Mouse (Mus musculus): ENCODE measurements around the gene Defa32. TPM values are rescaled to one million over a fixed set of nuclear protein-coding genes. Genes with fewer than 3 reads are reported as not detected.
"Not testable (repeated sequence)": the region's sequence is repeated elsewhere in the genome, so short reads cannot be mapped to it uniquely, and the experiment has no call there.

Defa32 gene
- total RNA-seq (2021) (not detected), polyA plus RNA-seq (2012; rRNA removed) (not detected in 2 replicates)
- long read RNA-seq: 0 reads

DNA sequence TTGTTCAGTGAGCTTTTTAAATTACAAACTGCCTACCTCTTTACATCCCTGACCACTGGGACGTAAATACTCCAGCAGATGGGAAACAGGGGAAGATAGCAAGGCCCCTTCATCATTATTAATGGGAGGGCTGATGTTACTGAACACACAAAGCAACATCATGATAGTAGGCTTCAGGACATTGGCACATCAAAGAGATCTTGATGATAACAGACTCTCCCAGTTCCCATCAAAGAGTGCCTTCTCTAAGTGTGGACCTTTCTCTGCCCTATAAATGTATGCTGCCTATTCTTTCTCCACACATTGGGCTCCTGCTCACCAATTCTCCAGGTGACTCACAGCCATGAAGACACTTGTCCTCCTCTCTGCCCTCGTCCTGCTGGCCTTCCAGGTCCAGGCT lies at the start of gene Defa32:
Gene Defa32, plus strand, starts transcription at position 301 of the 400 bp plus-strand sequence.
- H3K4me1 ChIP-seq (ENCODE audit: control insufficient read depth, insufficient read depth, low read length); H3K27me3 ChIP-seq (ENCODE audit: control insufficient read depth, insufficient read depth, low read length); H3K4me3 ChIP-seq; H3K36me3 ChIP-seq (ENCODE audit: control insufficient read depth, insufficient read depth, low read length); H3K9ac ChIP-seq (ENCODE audit: low read depth, low read length); intact Hi-C loops (cut with DNase I); H3K27ac ChIP-seq; DNase-seq; H3K79me2 ChIP-seq (replicated peaks; ENCODE audit: control insufficient read depth, insufficient read depth, low read length): not testable (repeated sequence)
- no CpG with 5 or more reads among the region's 2 CpGs for WGBS

DNA sequence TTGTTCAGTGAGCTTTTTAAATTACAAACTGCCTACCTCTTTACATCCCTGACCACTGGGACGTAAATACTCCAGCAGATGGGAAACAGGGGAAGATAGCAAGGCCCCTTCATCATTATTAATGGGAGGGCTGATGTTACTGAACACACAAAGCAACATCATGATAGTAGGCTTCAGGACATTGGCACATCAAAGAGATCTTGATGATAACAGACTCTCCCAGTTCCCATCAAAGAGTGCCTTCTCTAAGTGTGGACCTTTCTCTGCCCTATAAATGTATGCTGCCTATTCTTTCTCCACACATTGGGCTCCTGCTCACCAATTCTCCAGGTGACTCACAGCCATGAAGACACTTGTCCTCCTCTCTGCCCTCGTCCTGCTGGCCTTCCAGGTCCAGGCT lies 19.9 kb upstream of the Defa32 start, which contains the start of gene Defa20:
Gene Defa20, plus strand, starts transcription at position 301 of the 400 bp plus-strand sequence.
- H3K4me1 ChIP-seq (ENCODE audit: control insufficient read depth, insufficient read depth, low read length); H3K36me3 ChIP-seq (ENCODE audit: control insufficient read depth, insufficient read depth, low read length); H3K27me3 ChIP-seq (ENCODE audit: control insufficient read depth, insufficient read depth, low read length); H3K79me2 ChIP-seq (replicated peaks; ENCODE audit: control insufficient read depth, insufficient read depth, low read length); H3K9ac ChIP-seq (ENCODE audit: low read depth, low read length); H3K4me3 ChIP-seq; DNase-seq; intact Hi-C loops (cut with DNase I); H3K27ac ChIP-seq: not testable (repeated sequence)
- no CpG with 5 or more reads among the region's 2 CpGs for WGBS

DNA sequence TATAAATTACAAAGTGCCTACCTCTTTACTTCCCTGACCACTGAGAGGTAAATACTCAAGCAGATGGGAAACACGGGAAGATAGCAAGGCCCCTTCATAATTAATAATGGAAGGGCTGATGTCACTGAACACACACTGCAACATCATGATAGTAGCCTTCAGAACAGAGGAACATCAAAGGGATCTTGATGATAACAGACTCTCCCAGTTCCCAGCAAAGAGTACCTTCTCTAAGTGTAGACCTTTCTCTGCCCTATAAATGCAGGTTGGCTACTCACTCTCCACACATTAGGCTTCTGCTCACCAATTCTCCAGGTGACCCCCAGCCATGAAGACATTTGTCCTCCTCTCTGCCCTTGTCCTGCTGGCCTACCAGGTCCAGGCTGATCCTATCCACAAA lies 36.3 kb downstream of the Defa32 start, which contains the start of gene Defa37:
Gene Defa37, plus strand, starts transcription at position 301 of the 400 bp plus-strand sequence.
- H3K4me3 ChIP-seq; intact Hi-C loops (cut with DNase I); H3K9ac ChIP-seq (ENCODE audit: low read depth, low read length); H3K27me3 ChIP-seq (ENCODE audit: control insufficient read depth, insufficient read depth, low read length); H3K4me1 ChIP-seq (ENCODE audit: control insufficient read depth, insufficient read depth, low read length); DNase-seq; H3K27ac ChIP-seq; H3K36me3 ChIP-seq (ENCODE audit: control insufficient read depth, insufficient read depth, low read length); H3K79me2 ChIP-seq (replicated peaks; ENCODE audit: control insufficient read depth, insufficient read depth, low read length): not testable (repeated sequence)
- WGBS: no CpG with 5 or more reads among the region's 1 CpGs

Other genes with a start within 250 kb of the Defa32 start
- gene Defa27, start 213.5 kb upstream of the Defa32 start, total RNA-seq (2021): not detected
- gene Defa27, start 213.5 kb upstream of the Defa32 start, polyA plus RNA-seq (2012; rRNA removed): not detected in 2 replicates
- not detected for gene Defa29, start 202.0 kb upstream of the Defa32 start, total RNA-seq (2021)
- not detected in 2 replicates for gene Defa29, start 202.0 kb upstream of the Defa32 start, polyA plus RNA-seq (2012; rRNA removed)
- not detected for gene Defa2, start 150.5 kb upstream of the Defa32 start, total RNA-seq (2021)
- not detected in 2 replicates for gene Defa2, start 150.5 kb upstream of the Defa32 start, polyA plus RNA-seq (2012; rRNA removed)
- not detected for gene Defa33, start 137.2 kb upstream of the Defa32 start, total RNA-seq (2021)
- gene Defa33, start 137.2 kb upstream of the Defa32 start, polyA plus RNA-seq (2012; rRNA removed): not detected in 2 replicates
- gene Defa36, start 101.6 kb upstream of the Defa32 start, total RNA-seq (2021): not detected
- not detected in 2 replicates for gene Defa36, start 101.6 kb upstream of the Defa32 start, polyA plus RNA-seq (2012; rRNA removed)
- not detected for gene Gm7849, start 72.5 kb upstream of the Defa32 start, total RNA-seq (2021)
- not detected in 2 replicates for gene Gm7849, start 72.5 kb upstream of the Defa32 start, polyA plus RNA-seq (2012; rRNA removed)
- gene Defa20, start 19.8 kb upstream of the Defa32 start, total RNA-seq (2021): not detected
- gene Defa20, start 19.8 kb upstream of the Defa32 start, polyA plus RNA-seq (2012; rRNA removed): not detected in 2 replicates
- not detected for gene Defa37, start 36.4 kb downstream of the Defa32 start, total RNA-seq (2021)
- not detected in 2 replicates for gene Defa37, start 36.4 kb downstream of the Defa32 start, polyA plus RNA-seq (2012; rRNA removed)
- not detected for gene Defa28, start 54.0 kb downstream of the Defa32 start, total RNA-seq (2021)
- not detected in 2 replicates for gene Defa28, start 54.0 kb downstream of the Defa32 start, polyA plus RNA-seq (2012; rRNA removed)
- not detected for gene Gm7861, start 65.5 kb downstream of the Defa32 start, total RNA-seq (2021)
- 0.57 TPM in 1 of 2 replicates, not detected in the other for gene Gm7861, start 65.5 kb downstream of the Defa32 start, polyA plus RNA-seq (2012; rRNA removed)
- gene Defa26, start 89.2 kb downstream of the Defa32 start, total RNA-seq (2021): not detected
- not detected in 2 replicates for gene Defa26, start 89.2 kb downstream of the Defa32 start, polyA plus RNA-seq (2012; rRNA removed)
- gene Defa17, start 126.7 kb downstream of the Defa32 start, total RNA-seq (2021): not detected
- gene Defa17, start 126.7 kb downstream of the Defa32 start, polyA plus RNA-seq (2012; rRNA removed): not detected in 2 replicates
- gene Defa34, start 136.8 kb downstream of the Defa32 start, total RNA-seq (2021): not detected
- gene Defa34, start 136.8 kb downstream of the Defa32 start, polyA plus RNA-seq (2012; rRNA removed): not detected in 2 replicates
- gene AY761184, start 174.6 kb downstream of the Defa32 start, total RNA-seq (2021): not detected
- not detected in 2 replicates for gene AY761184, start 174.6 kb downstream of the Defa32 start, polyA plus RNA-seq (2012; rRNA removed)
- gene Defa24, start 205.5 kb downstream of the Defa32 start, total RNA-seq (2021): not detected
- gene Defa24, start 205.5 kb downstream of the Defa32 start, polyA plus RNA-seq (2012; rRNA removed): not detected in 2 replicates